Mouse (Mus musculus) retina, embryonic 14.5 days (tissue): ENCODE data around the gene Fam84b.
A peak's percentile ranks its signal among the peaks of the same experiment; 100 is the strongest.
"Not testable (repeated sequence)": the region's sequence is repeated elsewhere in the genome, so short reads cannot be mapped to it uniquely, and the experiment has no call there.

ENCODE experiments used
- DNase-seq: peaks from one replicate; pipeline ENCODE4 v3.0.0-alpha.2; 2015; ENCODE audit warnings: low spot score

Fam84b gene

DNA sequence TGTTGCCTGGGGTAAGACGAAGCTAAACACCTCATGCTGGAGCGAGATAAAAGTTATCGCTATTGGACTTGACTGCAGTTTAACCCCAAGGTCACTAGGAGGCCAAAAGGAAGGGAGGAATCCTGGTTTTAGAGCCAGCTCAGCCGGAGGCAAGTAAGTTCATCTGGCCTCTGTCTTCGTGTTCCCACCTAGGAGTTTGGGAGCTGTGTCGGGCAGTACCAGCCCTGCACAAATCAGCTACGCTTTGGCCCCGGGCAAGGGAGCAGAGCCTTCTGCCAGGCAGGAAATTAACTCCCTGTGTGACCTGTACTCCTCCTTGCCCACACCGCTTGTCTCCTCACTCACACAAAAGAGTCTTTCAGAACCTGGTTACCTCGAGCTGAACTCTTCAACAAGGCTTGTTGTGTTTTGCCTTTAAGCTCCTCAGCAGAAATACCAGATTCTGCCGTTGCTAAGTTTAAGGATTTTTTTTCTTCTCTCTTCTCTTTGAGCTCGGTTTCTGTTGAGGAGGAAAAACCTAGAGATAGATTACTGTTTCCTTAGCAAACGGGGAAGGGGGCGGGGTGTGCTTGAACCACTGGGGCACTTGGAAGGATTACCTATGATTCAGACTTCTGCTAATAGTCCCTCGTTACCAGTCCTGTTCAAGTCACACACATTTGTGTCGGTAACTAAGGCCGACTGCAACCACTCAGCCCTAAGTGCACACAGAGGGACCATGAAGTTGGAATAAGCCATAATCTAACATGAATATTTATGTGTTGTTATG lies at the start of gene Fam84b:
Gene Fam84b, minus strand, starts transcription at position 548 of the 769 bp plus-strand sequence.
- no peak for DNase-seq

- no peak for DNase-seq
Observed at GRCm38 (mm10) chr15:60898187-60898965, 44.8 kb upstream of the Fam84b start.

GRCm38 (mm10) chr15:60896040-60896439 lies 42.5 kb upstream of the Fam84b start:
- no peak for DNase-seq

GRCm38 (mm10) chr15:60892976-60893463 lies 39.4 kb upstream of the Fam84b start:
- no peak for DNase-seq

GRCm38 (mm10) chr15:60888724-60889123 lies 35.1 kb upstream of the Fam84b start:
- no peak for DNase-seq

GRCm38 (mm10) chr15:60875721-60876120 lies 22.1 kb upstream of the Fam84b start:
- DNase-seq = no peak

DNA sequence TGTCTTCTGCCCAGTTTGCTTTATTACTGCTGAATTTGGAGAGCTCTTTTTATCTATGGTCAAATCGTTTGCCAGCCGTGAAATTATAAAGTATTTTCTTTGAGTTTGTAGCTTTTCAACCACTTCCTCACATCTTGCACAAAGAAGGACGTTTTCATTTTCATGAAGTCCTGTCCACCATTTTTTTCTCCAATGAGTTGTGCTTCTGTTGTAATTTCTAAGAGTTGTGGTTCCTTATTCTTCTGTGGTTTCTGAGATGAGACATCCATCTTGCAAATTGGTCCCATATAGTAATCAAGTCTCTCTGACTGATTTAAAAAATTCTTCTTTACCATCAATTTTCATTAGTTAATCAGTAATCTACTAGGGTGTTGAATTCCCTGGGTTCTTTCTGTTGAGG lies 8.8 kb upstream of the Fam84b start:
- no peak for DNase-seq

DNA sequence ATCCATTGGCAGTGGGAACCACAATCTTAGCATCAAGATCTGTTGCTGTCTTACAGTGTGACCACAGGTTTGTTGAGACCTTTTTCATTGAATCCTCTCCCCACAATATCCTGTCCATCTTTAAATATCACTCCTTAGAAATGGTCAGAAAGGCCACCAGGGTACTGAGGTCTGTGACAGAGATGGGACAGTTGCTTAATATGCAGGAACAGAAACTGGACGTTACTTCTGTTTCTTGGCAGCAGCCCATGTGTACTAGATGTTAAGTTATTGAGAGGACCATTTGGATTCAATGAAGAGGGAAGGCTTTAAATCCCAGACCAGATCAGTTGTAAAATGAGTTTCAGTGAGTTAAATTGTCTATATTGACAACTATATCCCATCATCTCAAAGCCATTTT lies 1.5 kb upstream of the Fam84b start:
- DNase-seq = no peak

DNA sequence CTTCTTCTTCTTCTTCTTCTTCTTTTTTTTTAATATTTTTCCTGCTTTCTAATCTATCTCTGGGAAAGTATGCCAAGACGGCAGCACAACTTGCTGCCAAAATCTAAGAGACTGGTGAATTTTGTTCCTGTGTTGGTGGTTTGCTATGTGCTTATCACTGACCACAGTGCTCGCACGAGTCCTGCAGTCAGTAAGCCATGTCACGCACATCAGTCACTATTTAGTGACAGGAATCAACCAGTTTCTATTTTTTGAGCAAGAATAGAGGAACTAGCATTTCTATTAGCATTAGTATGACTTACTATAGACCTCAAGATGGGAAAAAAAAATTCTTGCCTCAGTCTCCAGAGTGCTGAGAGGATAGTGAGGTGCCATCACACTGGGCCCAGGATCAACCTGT lies 573 bp upstream of the Fam84b start:
- no peak for DNase-seq

DNA sequence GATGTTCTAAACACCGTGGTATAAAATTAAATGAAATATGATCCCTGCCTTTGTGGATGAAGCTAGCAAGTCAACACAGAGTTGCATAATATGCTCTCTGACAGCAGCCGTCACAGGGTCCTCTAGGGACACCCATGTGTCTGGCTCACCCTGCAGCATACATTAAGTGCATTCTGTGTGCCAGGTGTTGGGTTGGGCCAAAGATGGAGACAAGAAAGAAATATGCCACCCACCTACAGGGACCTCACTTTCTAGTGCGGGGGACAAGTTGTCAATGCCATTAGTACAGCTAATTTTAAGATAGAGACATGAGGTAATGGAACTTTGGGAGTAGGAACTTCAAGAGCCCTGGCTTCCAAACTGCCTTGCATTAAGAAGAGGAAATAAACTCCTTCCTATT lies 4.9 kb downstream of the Fam84b start:
- DNase-seq = no peak

GRCm38 (mm10) chr15:60846291-60846690 lies 7.3 kb downstream of the Fam84b start:
- DNase-seq = no peak

GRCm38 (mm10) chr15:60845886-60846285 lies 7.7 kb downstream of the Fam84b start:
- DNase-seq = peak; percentile 45

GRCm38 (mm10) chr15:60841785-60842184 lies 11.8 kb downstream of the Fam84b start:
- DNase-seq = no peak

- not testable (repeated sequence) for DNase-seq
Observed at GRCm38 (mm10) chr15:60841312-60841711, 12.3 kb downstream of the Fam84b start.

GRCm38 (mm10) chr15:60840296-60840670 lies 13.3 kb downstream of the Fam84b start:
- no peak for DNase-seq

GRCm38 (mm10) chr15:60839539-60840295 lies 13.9 kb downstream of the Fam84b start:
- DNase-seq = no peak

- peak; percentile 34 for DNase-seq
Observed at GRCm38 (mm10) chr15:60838135-60838534, 15.4 kb downstream of the Fam84b start.

DNA sequence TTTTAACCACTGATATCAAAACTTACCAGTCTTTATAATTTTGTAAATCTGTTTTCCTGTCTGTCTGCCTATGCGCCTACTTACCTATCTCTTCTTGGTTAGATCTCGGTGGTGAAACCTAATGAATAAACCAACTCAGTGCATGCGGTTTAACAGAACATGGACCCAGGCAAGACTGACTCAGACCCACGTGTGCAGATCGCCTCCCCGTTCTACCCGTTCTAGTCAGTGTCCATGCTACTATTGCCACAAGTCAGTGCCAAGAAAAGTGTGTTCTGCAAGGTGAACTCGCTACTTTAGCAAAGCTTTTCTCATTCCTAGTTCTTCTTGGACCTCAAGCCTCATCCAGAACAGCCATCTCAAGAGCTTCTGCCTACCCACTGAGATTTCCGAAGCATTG lies 15.9 kb downstream of the Fam84b start:
- DNase-seq = no peak

DNA sequence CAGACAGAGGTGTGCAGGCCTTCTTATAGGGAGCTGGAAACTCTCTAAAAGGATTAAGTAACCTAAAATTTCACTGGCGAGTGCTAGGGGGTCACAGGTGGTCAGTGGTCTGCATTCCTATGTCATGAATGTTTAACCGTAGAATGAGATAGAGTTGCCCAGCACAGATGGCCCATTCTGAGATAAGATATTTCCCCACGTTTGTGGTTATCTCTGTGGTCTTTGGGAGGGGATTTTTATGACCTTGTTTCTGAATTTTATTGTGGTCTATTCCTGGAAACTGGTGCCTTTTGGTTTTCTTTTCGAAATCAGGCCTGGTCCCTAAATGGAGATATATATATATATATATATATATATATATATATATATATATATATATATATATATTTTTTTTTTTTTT lies 17.3 kb downstream of the Fam84b start:
- no peak for DNase-seq

- no peak for DNase-seq
Observed at GRCm38 (mm10) chr15:60834598-60835571, 18.7 kb downstream of the Fam84b start.
